21 mouse cellular contexts compared by ENCODE assay signal in genomic region chr1:189858377-189858776, GRCm38 (mm10).
DNase-seq lines count a peak whose midpoint lies in the region; ATAC-seq lines count a peak whose summit lies in the region.
"Had no signal": no experiment of that assay in that cellular context is flagged by ENCODE, and none has a peak within 500 bp of the region (broad histone marks: within the 10 kb centered on the region; RNA-seq: fewer than 3 reads in every experiment).

No protein-coding gene starts in this region.

- H3K4me2 ChIP-seq in heart, embryonic 11.5 days = no peak overlapping the region
- H3K4me2 ChIP-seq in hindbrain, embryonic 11.5 days (replicated peaks; ENCODE audit: low read depth, low read length) = no peak overlapping the region
- H3K4me2 ChIP-seq in hindbrain, embryonic 16.5 days (ENCODE audit: low read length) = no peak overlapping the region
- no peak overlapping the region for H3K4me2 ChIP-seq in neural tube, embryonic 14.5 days (ENCODE audit: low read depth, low read length)
- H3K4me2 ChIP-seq in neural tube, embryonic 15.5 days = no peak overlapping the region
- H3K4me2 ChIP-seq: heart, embryonic 15.5 days; hindbrain, embryonic 15.5 days had no signal

- H3K9ac ChIP-seq in heart, embryonic 11.5 days (ENCODE audit: low read depth, low read length) = no peak overlapping the region
- H3K9ac ChIP-seq in hindbrain, embryonic 11.5 days (ENCODE audit: low read depth, low read length) = no peak overlapping the region
- no peak overlapping the region for H3K9ac ChIP-seq in hindbrain, embryonic 16.5 days (ENCODE audit: low read depth, low read length)
- H3K9ac ChIP-seq in neural tube, embryonic 14.5 days (replicated peaks; ENCODE audit: low read depth, low read length) = no peak overlapping the region
- H3K9ac ChIP-seq in neural tube, embryonic 15.5 days (replicated peaks) = no peak overlapping the region
- H3K9ac ChIP-seq: heart, embryonic 15.5 days; hindbrain, embryonic 15.5 days had no signal

- peak; percentile 91 for DNase-seq in heart, adult 11 months
- no peak for DNase-seq in hindbrain, embryonic 11.5 days (ENCODE audit: low spot score)
- DNase-seq: adrenal gland, postnatal 14 days; cerebellum, adult 18-20 months; cerebellum, adult 9-11 months; cerebellum, postnatal 36 days; gastrocnemius, postnatal 10 days had no signal

- WGBS in heart, embryonic 11.5 days (ENCODE audit: insufficient replicate concordance) = 87% methylated on average over 6 of the region's 6 CpGs
- WGBS in hindbrain, embryonic 11.5 days = 84% methylated on average over 6 of the region's 6 CpGs
- 55% methylated on average over 6 of the region's 6 CpGs for WGBS in hindbrain, embryonic 16.5 days
- 33% methylated on average over 6 of the region's 6 CpGs for WGBS in neural tube, embryonic 14.5 days
- 51% methylated on average over 6 of the region's 6 CpGs for WGBS in neural tube, embryonic 15.5 days

- H3K4me3 ChIP-seq in heart, embryonic 11.5 days (ENCODE audit: low read depth, low read length) = no peak overlapping the region
- H3K4me3 ChIP-seq in hindbrain, embryonic 11.5 days (ENCODE audit: low read depth, low read length) = no peak overlapping the region
- H3K4me3 ChIP-seq in hindbrain, embryonic 16.5 days (ENCODE audit: low read length) = no peak overlapping the region
- no peak overlapping the region for H3K4me3 ChIP-seq in neural tube, embryonic 14.5 days (ENCODE audit: low read depth, low read length)
- no peak overlapping the region for H3K4me3 ChIP-seq in neural tube, embryonic 15.5 days (replicated peaks)
- H3K4me3 ChIP-seq: erythroblast, embryonic 14.5 days; forebrain, embryonic 10.5 days; heart, embryonic 15.5 days; hindbrain, embryonic 15.5 days had no signal

- H3K27ac ChIP-seq in heart, embryonic 11.5 days (ENCODE audit: low read depth, low read length) = no peak overlapping the region
- H3K27ac ChIP-seq in hindbrain, embryonic 11.5 days (ENCODE audit: low read depth, low read length) = peak overlapping the region; percentile 54; the same call in 1 of the 2 replicates
- no peak overlapping the region for H3K27ac ChIP-seq in hindbrain, embryonic 16.5 days (ENCODE audit: low read depth, low read length)
- no peak overlapping the region for H3K27ac ChIP-seq in neural tube, embryonic 14.5 days (ENCODE audit: low read depth, low read length)
- no peak overlapping the region for H3K27ac ChIP-seq in neural tube, embryonic 15.5 days (replicated peaks)
- H3K27ac ChIP-seq: forebrain, embryonic 10.5 days; heart, embryonic 15.5 days; hindbrain, embryonic 15.5 days had no signal

- no peak for ATAC-seq in heart, embryonic 11.5 days (replicated peaks; ENCODE audit: insufficient number of reproducible peaks, low FRiP score, low TSS enrichment)
- ATAC-seq in hindbrain, embryonic 11.5 days (ENCODE audit: low FRiP score) = no peak
- ATAC-seq in hindbrain, embryonic 16.5 days = no peak
- 0 out of 2 replicates have a peak, but pooled peaks have one; percentile 4 for ATAC-seq in neural tube, embryonic 14.5 days (ENCODE audit: low read depth)
- ATAC-seq in neural tube, embryonic 15.5 days (ENCODE audit: low FRiP score) = no peak
- ATAC-seq: activated CD4-positive, CD25-positive, alpha-beta regulatory T cell, adult 4 months; forebrain, embryonic 14.5 days; inflammation-experienced regulatory T-cells, adult 6 months; intestine, postnatal 0 days; Patski had no signal

- H3K9me3 ChIP-seq in heart, embryonic 11.5 days (replicated peaks; ENCODE audit: control insufficient read depth, low read length) = no peaks in the 10 kb centered on the region
- no peaks in the 10 kb centered on the region for H3K9me3 ChIP-seq in hindbrain, embryonic 11.5 days (ENCODE audit: control insufficient read depth, low read length)
- no peaks in the 10 kb centered on the region for H3K9me3 ChIP-seq in hindbrain, embryonic 16.5 days (ENCODE audit: control insufficient read depth, low read length)
- H3K9me3 ChIP-seq in neural tube, embryonic 14.5 days (ENCODE audit: control insufficient read depth, low read length) = no peaks in the 10 kb centered on the region
- H3K9me3 ChIP-seq in neural tube, embryonic 15.5 days (replicated peaks) = no peaks in the 10 kb centered on the region
- H3K9me3 ChIP-seq: forebrain, embryonic 10.5 days; heart, embryonic 15.5 days; hindbrain, embryonic 15.5 days had no signal

- H3K4me1 ChIP-seq in heart, embryonic 11.5 days (ENCODE audit: control insufficient read depth, insufficient read depth, low read length) = peaks cover 8% of the 10 kb centered on the region; the same call in 1 of the 2 replicates
- no peaks in the 10 kb centered on the region for H3K4me1 ChIP-seq in hindbrain, embryonic 11.5 days (replicated peaks; ENCODE audit: control insufficient read depth, insufficient read depth, low read length)
- no peaks in the 10 kb centered on the region for H3K4me1 ChIP-seq in hindbrain, embryonic 16.5 days (ENCODE audit: control insufficient read depth, insufficient read depth, low read depth, low read length)
- H3K4me1 ChIP-seq in neural tube, embryonic 14.5 days (ENCODE audit: control insufficient read depth, insufficient read depth, low read length) = no peaks in the 10 kb centered on the region
- peaks cover 8% of the 10 kb centered on the region; the same call in 1 of the 2 replicates for H3K4me1 ChIP-seq in neural tube, embryonic 15.5 days

- H3K36me3 ChIP-seq in heart, embryonic 11.5 days (ENCODE audit: control insufficient read depth, insufficient read depth, low read length) = peaks cover 11% of the 10 kb centered on the region
- H3K36me3 ChIP-seq in hindbrain, embryonic 11.5 days (ENCODE audit: control insufficient read depth, insufficient read depth, low read length) = no peaks in the 10 kb centered on the region
- no peaks in the 10 kb centered on the region for H3K36me3 ChIP-seq in hindbrain, embryonic 16.5 days (ENCODE audit: control insufficient read depth, insufficient read depth, low read length)
- no peaks in the 10 kb centered on the region for H3K36me3 ChIP-seq in neural tube, embryonic 14.5 days (ENCODE audit: control insufficient read depth, insufficient read depth, low read length)
- no peaks in the 10 kb centered on the region for H3K36me3 ChIP-seq in neural tube, embryonic 15.5 days
- H3K36me3 ChIP-seq: hindbrain, embryonic 15.5 days had no signal

- no peaks in the 10 kb centered on the region for H3K27me3 ChIP-seq in heart, embryonic 11.5 days (ENCODE audit: control insufficient read depth, insufficient read depth, low read length)
- H3K27me3 ChIP-seq in hindbrain, embryonic 11.5 days (ENCODE audit: control insufficient read depth, insufficient read depth, low read length) = no peaks in the 10 kb centered on the region
- H3K27me3 ChIP-seq in hindbrain, embryonic 16.5 days (replicated peaks; ENCODE audit: control insufficient read depth, insufficient read depth, low read length) = no peaks in the 10 kb centered on the region
- H3K27me3 ChIP-seq in neural tube, embryonic 14.5 days (ENCODE audit: control insufficient read depth, insufficient read depth, low read length) = no peaks in the 10 kb centered on the region
- no peaks in the 10 kb centered on the region for H3K27me3 ChIP-seq in neural tube, embryonic 15.5 days (replicated peaks)
- H3K27me3 ChIP-seq: CH12.LX; heart, embryonic 15.5 days; hindbrain, embryonic 15.5 days; Patski had no signal
